Mouse (Mus musculus) adrenal gland, postnatal 25 days (tissue): ENCODE measurements at regions not wholly inside any gene's neighbourhood (a gene's known extent, or its start where the extent isn't known, plus 50 kb on each side); places are given as distances from the start of the nearest gene placed in this dataset.
A peak's percentile ranks its signal among the peaks of the same experiment; 100 is the strongest.

Experiments used
- DNase-seq: peaks from one replicate; pipeline ENCODE4 v3.0.0; 2021; ENCODE audit warnings: mixed read lengths

GRCm38 (mm10) chr13:103470141-103470540 is 135.8 kb upstream of the Mast4 start:
- DNase-seq: no peak

GRCm38 (mm10) chr13:103460499-103460898 is 126.2 kb upstream of the Mast4 start:
- DNase-seq: no peak

GRCm38 (mm10) chr13:103459486-103460147 is 125.3 kb upstream of the Mast4 start:
- no peak for DNase-seq

- no peak for DNase-seq
These were observed 118.5 kb upstream of the Mast4 start for GRCm38 (mm10) chr13:103452837-103453236.

- no peak for DNase-seq
These were observed 96.3 kb upstream of the Mast4 start for GRCm38 (mm10) chr13:103430589-103430988.

- DNase-seq: no peak
These were observed 89.7 kb upstream of the Mast4 start for GRCm38 (mm10) chr13:103424011-103424410.

GRCm38 (mm10) chr13:103423417-103423816 is 89.1 kb upstream of the Mast4 start:
- DNase-seq: no peak

- DNase-seq: no peak
These were observed 88.7 kb upstream of the Mast4 start for GRCm38 (mm10) chr13:103422997-103423396.

- no peak for DNase-seq
These were observed 84.8 kb upstream of the Mast4 start for GRCm38 (mm10) chr13:103419146-103419545.

- DNase-seq: no peak
These were observed 83.0 kb upstream of the Mast4 start for GRCm38 (mm10) chr13:103417256-103417655.

- DNase-seq: no peak
These were observed 81.0 kb upstream of the Mast4 start for GRCm38 (mm10) chr13:103415335-103415734.

- no peak for DNase-seq
These were observed 78.3 kb upstream of the Mast4 start for GRCm38 (mm10) chr13:103412566-103412965.

- DNase-seq: no peak
These were observed 75.0 kb upstream of the Mast4 start for GRCm38 (mm10) chr13:103409286-103409685.

GRCm38 (mm10) chr13:103396526-103397020 is 62.3 kb upstream of the Mast4 start:
- DNase-seq: no peak

- no peak for DNase-seq
These were observed 61.8 kb upstream of the Mast4 start for GRCm38 (mm10) chr13:103396099-103396498.

- DNase-seq: no peak
These were observed 58.3 kb upstream of the Mast4 start for GRCm38 (mm10) chr13:103392581-103392980.

GRCm38 (mm10) chr13:103391396-103391795 is 57.1 kb upstream of the Mast4 start:
- DNase-seq: no peak

- DNase-seq: no peak
These were observed 56.7 kb upstream of the Mast4 start for GRCm38 (mm10) chr13:103390991-103391390.

- DNase-seq: peak; percentile 43
These were observed 52.7 kb upstream of the Mast4 start for GRCm38 (mm10) chr13:103386948-103387347.
